Mouse (Mus musculus): ENCODE results near the gene Trappc2l.

GRCm38 (mm10) chr8:122610209-122610608 lies 1.2 kb upstream of the Trappc2l start:
- TF ChIP-seq USF1 (IDR thresholded peaks at IDR 0.05; ENCODE audit: low read depth) = no peak
- no peak for TF ChIP-seq POLR2A (IDR thresholded peaks at IDR 0.05; ENCODE audit: insufficient read length, low read depth)
- TF ChIP-seq POLR2AphosphoS2 (IDR thresholded peaks at IDR 0.05; ENCODE audit: insufficient read length, low read depth) = no peak

All from myocyte (in vitro differentiated cells).